Mouse (Mus musculus) cerebellum, adult 9-10 months (tissue): ENCODE measurements around the gene Rtel1.

Experiments
- DNase-seq: peaks from one replicate; pipeline ENCODE4 v3.0.0; 2022

Rtel1 gene

GRCm38 (mm10) chr2:181319248-181320102, at the start of gene Rtel1:
Gene Rtel1 (plus strand): TSS chr2:181319739.
- peak; percentile 78 for DNase-seq

GRCm38 (mm10) chr2:181272092-181272491, 47.4 kb upstream of the Rtel1 start:
- no peak for DNase-seq

- no peak for DNase-seq
Observed at GRCm38 (mm10) chr2:181273829-181274228, 45.7 kb upstream of the Rtel1 start.

- no peak for DNase-seq
Observed at GRCm38 (mm10) chr2:181274639-181275038, 44.9 kb upstream of the Rtel1 start.

- no peak for DNase-seq
Observed at GRCm38 (mm10) chr2:181276766-181277165, 42.8 kb upstream of the Rtel1 start.

GRCm38 (mm10) chr2:181277866-181278265, 41.7 kb upstream of the Rtel1 start:
- DNase-seq: no peak

GRCm38 (mm10) chr2:181279968-181280367, 39.6 kb upstream of the Rtel1 start:
- DNase-seq: no peak

- peak; percentile 45 for DNase-seq
Observed at GRCm38 (mm10) chr2:181286629-181287337, 32.8 kb upstream of the Rtel1 start.

GRCm38 (mm10) chr2:181287338-181287957, 32.1 kb upstream of the Rtel1 start:
- DNase-seq: no peak

GRCm38 (mm10) chr2:181287958-181288350, 31.6 kb upstream of the Rtel1 start, which contains the start of gene Gmeb2:
Gene Gmeb2 (minus strand): TSS chr2:181288035.
- peak; percentile 97 for DNase-seq

- DNase-seq: peak; percentile 61
Observed at GRCm38 (mm10) chr2:181288691-181289090, 30.8 kb upstream of the Rtel1 start.

GRCm38 (mm10) chr2:181290937-181291336, 28.6 kb upstream of the Rtel1 start:
- DNase-seq: no peak

- no peak for DNase-seq
Observed at GRCm38 (mm10) chr2:181302041-181302440, 17.5 kb upstream of the Rtel1 start.

GRCm38 (mm10) chr2:181304944-181305343, 14.6 kb upstream of the Rtel1 start:
- no peak for DNase-seq

- DNase-seq: peak; percentile 65
Observed at GRCm38 (mm10) chr2:181307144-181307804, 12.3 kb upstream of the Rtel1 start.

GRCm38 (mm10) chr2:181312435-181312834, 7.1 kb upstream of the Rtel1 start:
- DNase-seq: peak; percentile 55

- DNase-seq: no peak
Observed at GRCm38 (mm10) chr2:181313006-181313343, 6.6 kb upstream of the Rtel1 start.

GRCm38 (mm10) chr2:181313344-181314079, 6.0 kb upstream of the Rtel1 start:
- DNase-seq: peak; percentile 68

GRCm38 (mm10) chr2:181314080-181314810, 5.3 kb upstream of the Rtel1 start, which contains the start of gene Stmn3:
Gene Stmn3 (minus strand): TSS chr2:181314500.
- DNase-seq: peak; percentile 82

GRCm38 (mm10) chr2:181320103-181320499, 562 bp downstream of the Rtel1 start:
- no peak for DNase-seq

- DNase-seq: no peak
Observed at GRCm38 (mm10) chr2:181322136-181322535, 2.6 kb downstream of the Rtel1 start.

- no peak for DNase-seq
Observed at GRCm38 (mm10) chr2:181326098-181326497, 6.6 kb downstream of the Rtel1 start.
